Mouse (Mus musculus): ENCODE measurements around the gene Ifi27l2b. TPM values are rescaled to one million over a fixed set of nuclear protein-coding genes. Genes with fewer than 3 reads are reported as not detected.

Gene Ifi27l2b
- polyA plus RNA-seq, 1 experiment from 2014 or later = not detected

Other genes starting within 250 kb of the Ifi27l2b start
- not detected in 2 replicates for gene Prima1, start 215.1 kb downstream of the Ifi27l2b start, polyA plus RNA-seq (2015; fragmentation: Nextera tagmentation; extraction: Ambion mirVana)
- gene Fam181a, start 146.2 kb downstream of the Ifi27l2b start, polyA plus RNA-seq (2015; fragmentation: Nextera tagmentation; extraction: Ambion mirVana) = not detected in 2 replicates
- 3.5 and 3.9 TPM in 2 replicates for gene Asb2, start 101.2 kb downstream of the Ifi27l2b start, polyA plus RNA-seq (2015; fragmentation: Nextera tagmentation; extraction: Ambion mirVana)
- gene Otub2, start 68.5 kb downstream of the Ifi27l2b start, polyA plus RNA-seq (2015; fragmentation: Nextera tagmentation; extraction: Ambion mirVana) = 28.5 and 28.9 TPM in 2 replicates
- gene 9330161L09Rik, start 49.4 kb downstream of the Ifi27l2b start, polyA plus RNA-seq (2015; fragmentation: Nextera tagmentation; extraction: Ambion mirVana) = 0.12 and 0.26 TPM in 2 replicates
- gene Ddx24, start 31.4 kb downstream of the Ifi27l2b start, polyA plus RNA-seq (2015; fragmentation: Nextera tagmentation; extraction: Ambion mirVana) = 32.3 and 47.5 TPM in 2 replicates
- gene Ifi27, start 23.0 kb downstream of the Ifi27l2b start, polyA plus RNA-seq (2015; fragmentation: Nextera tagmentation; extraction: Ambion mirVana) = 26.4 and 31.5 TPM in 2 replicates
- gene Ifi27l2a, start 13.5 kb downstream of the Ifi27l2b start, polyA plus RNA-seq (2015; fragmentation: Nextera tagmentation; extraction: Ambion mirVana) = 12.7 and 15.7 TPM in 2 replicates
- 1.0 and 1.3 TPM in 2 replicates for gene Ppp4r4, start 75.1 kb upstream of the Ifi27l2b start, polyA plus RNA-seq (2015; fragmentation: Nextera tagmentation; extraction: Ambion mirVana)
- 44.0 and 44.7 TPM in 2 replicates for gene Serpina10, start 174.2 kb upstream of the Ifi27l2b start, polyA plus RNA-seq (2015; fragmentation: Nextera tagmentation; extraction: Ambion mirVana)
- gene Serpina6, start 200.0 kb upstream of the Ifi27l2b start, polyA plus RNA-seq (2015; fragmentation: Nextera tagmentation; extraction: Ambion mirVana) = 1,444 and 1,483 TPM in 2 replicates
- gene Serpina16, start 218.9 kb upstream of the Ifi27l2b start, polyA plus RNA-seq (2015; fragmentation: Nextera tagmentation; extraction: Ambion mirVana) = 0.17 TPM in 1 of 2 replicates, not detected in the other
- gene Serpina1f, start 238.3 kb upstream of the Ifi27l2b start, polyA plus RNA-seq (2015; fragmentation: Nextera tagmentation; extraction: Ambion mirVana) = 0.05 TPM in 2 replicates